Mouse (Mus musculus): ENCODE measurements around the gene Gm17304. TPM values are rescaled to one million over a fixed set of nuclear protein-coding genes. Genes with fewer than 3 reads are reported as not detected.

Gm17304 gene
- not detected for polyA plus RNA-seq (2015; fragmentation: Illumina TruSeq; extraction: RNeasy Lipid Tissue Mini Kit (QIAGEN cat#74804); ENCODE audit: insufficient read depth, low read depth, low replicate concordance)

GRCm38 (mm10) chr5:106608798-106609197 is at the start of gene Gm17304:
Gene Gm17304 (plus strand): TSS chr5:106609098.

Other genes with a start within 250 kb of the Gm17304 start
- gene Barhl2, start 150.9 kb upstream of the Gm17304 start, polyA plus RNA-seq (2015; fragmentation: Illumina TruSeq; extraction: RNeasy Lipid Tissue Mini Kit (QIAGEN cat#74804); ENCODE audit: insufficient read depth, low read depth, low replicate concordance) = not detected
- gene Zfp644, start 88.2 kb downstream of the Gm17304 start, polyA plus RNA-seq (2015; fragmentation: Illumina TruSeq; extraction: RNeasy Lipid Tissue Mini Kit (QIAGEN cat#74804); ENCODE audit: insufficient read depth, low read depth, low replicate concordance) = 8.2 TPM